Mouse (Mus musculus) central nervous system, embryonic 11.5 days (tissue): Measurements from ENCODE around the gene Olfr365. TPM values are rescaled to one million over a fixed set of nuclear protein-coding genes. Genes with fewer than 3 reads are reported as not detected.

Experiments
- polyA plus RNA-seq: library from polyadenylated mRNA; depleted of rRNA; stranded (reverse); fragments of >200 nt; gene quantifications from 2 replicates; pipeline ENCODE4 v1.2.3, GENCODE M21; 2012; rRNA removed

Gene Olfr365
- polyA plus RNA-seq, result not detected in 2 replicates

GRCm38 (mm10) chr2:37187898-37188297, at the start of gene Olfr365:
Gene Olfr365 (plus strand): TSS chr2:37188198.

GRCm38 (mm10) chr2:37139022-37139421, 49.0 kb upstream of the Olfr365 start, which contains the start of gene Olfr364-ps1:
Gene Olfr364-ps1 (plus strand): TSS chr2:37139322.

GRCm38 (mm10) chr2:37211274-37211673, 23.3 kb downstream of the Olfr365 start, which contains the start of gene Olfr366:
Gene Olfr366 (plus strand): TSS chr2:37211574.

Other genes starting within 250 kb of the Olfr365 start
- not detected in 2 replicates for gene Olfr357, start 194.4 kb upstream of the Olfr365 start, polyA plus RNA-seq
- gene Olfr358, start 178.9 kb upstream of the Olfr365 start, polyA plus RNA-seq, result not detected in 2 replicates
- gene Olfr360, start 122.5 kb upstream of the Olfr365 start, polyA plus RNA-seq, result not detected in 2 replicates
- not detected in 2 replicates for gene Olfr361, start 98.9 kb upstream of the Olfr365 start, polyA plus RNA-seq
- not detected in 2 replicates for gene Olfr362, start 70.3 kb upstream of the Olfr365 start, polyA plus RNA-seq
- not detected in 2 replicates for gene Olfr364-ps1, start 48.9 kb upstream of the Olfr365 start, polyA plus RNA-seq
- not detected in 2 replicates for gene Olfr366, start 23.4 kb downstream of the Olfr365 start, polyA plus RNA-seq
- gene Olfr368, start 138.3 kb downstream of the Olfr365 start, polyA plus RNA-seq, result not detected in 2 replicates
- gene Pdcl, start 171.1 kb downstream of the Olfr365 start, polyA plus RNA-seq, result 52.6 and 80.6 TPM in 2 replicates
- 16.1 and 31.4 TPM in 2 replicates for gene Rc3h2, start 234.7 kb downstream of the Olfr365 start, polyA plus RNA-seq